Mouse (Mus musculus): Measurements from ENCODE around the gene Mrps24. TPM values are rescaled to one million over a fixed set of nuclear protein-coding genes. Genes with fewer than 3 reads are reported as not detected.

Mrps24 gene
- polyA plus RNA-seq, 1 experiment from 2014 or later, result 173 TPM

DNA sequence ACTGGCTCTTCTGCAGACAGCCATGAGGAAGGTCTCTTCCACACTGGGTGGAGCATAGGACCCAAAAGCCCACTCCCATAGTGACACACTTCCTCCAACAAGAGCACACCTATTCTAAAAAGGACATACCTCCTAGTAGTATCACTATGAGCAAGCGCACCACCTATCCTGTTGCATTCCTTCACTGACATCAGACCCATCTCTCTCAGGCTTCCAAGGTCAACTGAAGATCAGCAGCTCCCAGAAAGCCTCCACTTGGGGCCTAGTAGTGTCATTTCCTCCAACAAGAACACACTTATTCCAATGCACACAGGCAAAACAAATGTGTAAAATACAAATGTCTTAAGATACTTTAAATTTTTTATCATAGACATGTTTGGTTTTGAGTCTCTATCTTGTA lies 13.7 kb downstream of the Mrps24 start:
- no peaks in the 10 kb centered on the region for H3K27me3 ChIP-seq (replicated peaks; ENCODE audit: control insufficient read depth, insufficient read depth, low read length)
- no peak for TF ChIP-seq CTCF (IDR thresholded peaks at IDR 0.05; ENCODE audit: low read depth)
- no peak overlapping the region for H3K4me3 ChIP-seq (ENCODE audit: low read depth, low read length)
- no peak overlapping the region for H3K9ac ChIP-seq (ENCODE audit: low read depth, low read length)
- ATAC-seq, result no peak
- no peaks in the 10 kb centered on the region for H3K4me1 ChIP-seq (replicated peaks; ENCODE audit: control insufficient read depth, insufficient read depth, low read length)
- H3K9me3 ChIP-seq (ENCODE audit: control insufficient read depth), result no peaks in the 10 kb centered on the region
- H3K27ac ChIP-seq (ENCODE audit: low read depth, low read length), result no peak overlapping the region
- H3K4me2 ChIP-seq (replicated peaks; ENCODE audit: low read depth), result no peak overlapping the region
- WGBS, result 96% methylated on average over 1 of the region's 1 CpGs
- H3K36me3 ChIP-seq (ENCODE audit: control insufficient read depth, insufficient read depth), result no peaks in the 10 kb centered on the region; the same call in 1 of the 2 replicates

- no peaks in the 10 kb centered on the region for H3K9me3 ChIP-seq (ENCODE audit: control insufficient read depth)
- H3K36me3 ChIP-seq (ENCODE audit: control insufficient read depth, insufficient read depth), result no peaks in the 10 kb centered on the region; the same call in 1 of the 2 replicates
- H3K27me3 ChIP-seq (replicated peaks; ENCODE audit: control insufficient read depth, insufficient read depth, low read length), result no peaks in the 10 kb centered on the region
- H3K4me3 ChIP-seq (ENCODE audit: low read depth, low read length), result no peak overlapping the region
- no peak for TF ChIP-seq CTCF (IDR thresholded peaks at IDR 0.05; ENCODE audit: low read depth)
- no peak overlapping the region for H3K4me2 ChIP-seq (replicated peaks; ENCODE audit: low read depth)
- H3K9ac ChIP-seq (ENCODE audit: low read depth, low read length), result no peak overlapping the region
- no peaks in the 10 kb centered on the region for H3K4me1 ChIP-seq (replicated peaks; ENCODE audit: control insufficient read depth, insufficient read depth, low read length)
- whole genome bisulfite sequencing, result 76% methylated on average over 2 of the region's 2 CpGs
- no peak overlapping the region for H3K27ac ChIP-seq (ENCODE audit: low read depth, low read length)
- no peak for ATAC-seq
Measured at GRCm38 (mm10) chr11:5701300-5701699, 14.2 kb downstream of the Mrps24 start.

- Histone ChIP-seq H3K36me3 (ENCODE audit: control insufficient read depth, insufficient read depth) (no peaks in the 10 kb centered on the region; the same call in 1 of the 2 replicates), H3K4me3 (ENCODE audit: low read depth, low read length) (no peak overlapping the region), H3K9me3 (ENCODE audit: control insufficient read depth) (no peaks in the 10 kb centered on the region), H3K27me3 (replicated peaks; ENCODE audit: control insufficient read depth, insufficient read depth, low read length) (no peaks in the 10 kb centered on the region), H3K27ac (ENCODE audit: low read depth, low read length) (no peak overlapping the region), H3K4me1 (replicated peaks; ENCODE audit: control insufficient read depth, insufficient read depth, low read length) (no peaks in the 10 kb centered on the region), H3K4me2 (replicated peaks; ENCODE audit: low read depth) (no peak overlapping the region), H3K9ac (ENCODE audit: low read depth, low read length) (no peak overlapping the region)
- WGBS, result 92% methylated on average over 7 of the region's 7 CpGs
- TF ChIP-seq CTCF (IDR thresholded peaks at IDR 0.05; ENCODE audit: low read depth), result no peak
- ATAC-seq, result no peak
Measured at GRCm38 (mm10) chr11:5700808-5701207, 14.7 kb downstream of the Mrps24 start.

DNA sequence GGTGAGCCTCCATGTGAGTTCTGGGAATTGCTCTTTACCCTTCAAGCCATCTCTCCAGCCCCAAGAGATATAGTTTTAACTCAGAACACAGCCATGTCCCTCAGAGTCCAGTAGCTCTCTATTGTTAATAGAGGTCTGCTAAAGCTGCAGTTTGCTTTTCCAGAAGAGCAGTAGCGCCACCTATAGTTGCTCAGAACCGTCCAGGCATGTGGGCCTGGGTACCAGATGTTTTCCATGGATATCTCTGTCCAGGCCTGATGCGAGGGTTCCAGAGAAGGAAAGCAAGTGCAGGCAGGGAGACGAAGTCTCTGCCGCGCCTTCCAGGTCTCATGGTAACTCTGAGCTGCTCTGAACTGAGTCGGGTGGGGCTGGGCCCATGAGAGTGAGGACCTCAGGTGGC lies 23.7 kb downstream of the Mrps24 start:
- no peaks in the 10 kb centered on the region for H3K9me3 ChIP-seq (ENCODE audit: control insufficient read depth)
- no peaks in the 10 kb centered on the region for H3K27me3 ChIP-seq (replicated peaks; ENCODE audit: control insufficient read depth, insufficient read depth, low read length)
- H3K4me2 ChIP-seq (replicated peaks; ENCODE audit: low read depth), result no peak overlapping the region
- TF ChIP-seq CTCF (IDR thresholded peaks at IDR 0.05; ENCODE audit: low read depth), result peak; percentile 77
- no peaks in the 10 kb centered on the region for H3K36me3 ChIP-seq (ENCODE audit: control insufficient read depth, insufficient read depth)
- H3K9ac ChIP-seq (ENCODE audit: low read depth, low read length), result no peak overlapping the region
- no peak overlapping the region for H3K4me3 ChIP-seq (ENCODE audit: low read depth, low read length)
- ATAC-seq, result no peak
- 23% methylated on average over 7 of the region's 7 CpGs for WGBS
- no peaks in the 10 kb centered on the region for H3K4me1 ChIP-seq (replicated peaks; ENCODE audit: control insufficient read depth, insufficient read depth, low read length)
- H3K27ac ChIP-seq (ENCODE audit: low read depth, low read length), result no peak overlapping the region

- Histone ChIP-seq H3K36me3 (ENCODE audit: control insufficient read depth, insufficient read depth) (no peaks in the 10 kb centered on the region), H3K4me2 (replicated peaks; ENCODE audit: low read depth) (no peak overlapping the region)
Measured at GRCm38 (mm10) chr11:5684283-5684682, 31.2 kb downstream of the Mrps24 start.

GRCm38 (mm10) chr11:5682541-5682940 lies 32.9 kb downstream of the Mrps24 start:
- no peaks in the 10 kb centered on the region for H3K27me3 ChIP-seq (replicated peaks; ENCODE audit: control insufficient read depth, insufficient read depth, low read length)
- ATAC-seq, result no peak
- H3K9me3 ChIP-seq (ENCODE audit: control insufficient read depth), result no peaks in the 10 kb centered on the region
- no peak overlapping the region for H3K4me2 ChIP-seq (replicated peaks; ENCODE audit: low read depth)
- H3K27ac ChIP-seq (ENCODE audit: low read depth, low read length), result no peak overlapping the region
- no peak overlapping the region for H3K9ac ChIP-seq (ENCODE audit: low read depth, low read length)
- H3K4me3 ChIP-seq (ENCODE audit: low read depth, low read length), result no peak overlapping the region
- no peaks in the 10 kb centered on the region for H3K36me3 ChIP-seq (ENCODE audit: control insufficient read depth, insufficient read depth)
- WGBS, result 58% methylated on average over 6 of the region's 6 CpGs
- TF ChIP-seq CTCF (IDR thresholded peaks at IDR 0.05; ENCODE audit: low read depth), result no peak
- H3K4me1 ChIP-seq (replicated peaks; ENCODE audit: control insufficient read depth, insufficient read depth, low read length), result no peaks in the 10 kb centered on the region

More at GRCm38 (mm10) chr11:5684283-5684682, 31.2 kb downstream of the Mrps24 start:
- ATAC-seq, result no peak
- Histone ChIP-seq H3K27ac (ENCODE audit: low read depth, low read length) (no peak overlapping the region), H3K9ac (ENCODE audit: low read depth, low read length) (no peak overlapping the region), H3K9me3 (ENCODE audit: control insufficient read depth) (no peaks in the 10 kb centered on the region), H3K27me3 (replicated peaks; ENCODE audit: control insufficient read depth, insufficient read depth, low read length) (no peaks in the 10 kb centered on the region), H3K4me3 (ENCODE audit: low read depth, low read length) (no peak overlapping the region), H3K4me1 (replicated peaks; ENCODE audit: control insufficient read depth, insufficient read depth, low read length) (no peaks in the 10 kb centered on the region)
- 38% methylated on average over 7 of the region's 7 CpGs for WGBS
- no peak for TF ChIP-seq CTCF (IDR thresholded peaks at IDR 0.05; ENCODE audit: low read depth)

Other genes starting within 250 kb of the Mrps24 start
- gene Xbp1, start 195.0 kb downstream of the Mrps24 start, polyA plus RNA-seq (2015; fragmentation: Nextera tagmentation; extraction: Ambion mirVana), result 141 and 150 TPM in 2 replicates
- gene Ccdc117, start 173.5 kb downstream of the Mrps24 start, polyA plus RNA-seq (2015; fragmentation: Nextera tagmentation; extraction: Ambion mirVana), result 4.7 and 6.3 TPM in 2 replicates
- not detected in 2 replicates for gene Ankrd36, start 146.0 kb downstream of the Mrps24 start, polyA plus RNA-seq (2015; fragmentation: Nextera tagmentation; extraction: Ambion mirVana)
- gene Urgcp, start 46.7 kb upstream of the Mrps24 start, polyA plus RNA-seq (2015; fragmentation: Nextera tagmentation; extraction: Ambion mirVana), result 15.4 and 19.0 TPM in 2 replicates
- gene Dbnl, start 72.8 kb upstream of the Mrps24 start, polyA plus RNA-seq (2015; fragmentation: Nextera tagmentation; extraction: Ambion mirVana), result 93.0 and 99.7 TPM in 2 replicates
- gene Pgam2, start 88.1 kb upstream of the Mrps24 start, polyA plus RNA-seq (2015; fragmentation: Nextera tagmentation; extraction: Ambion mirVana), result 9.9 and 10.1 TPM in 2 replicates
- 9.0 and 9.2 TPM in 2 replicates for gene Polm, start 122.3 kb upstream of the Mrps24 start, polyA plus RNA-seq (2015; fragmentation: Nextera tagmentation; extraction: Ambion mirVana)
- gene Aebp1, start 146.3 kb upstream of the Mrps24 start, polyA plus RNA-seq (2015; fragmentation: Nextera tagmentation; extraction: Ambion mirVana), result 15.0 and 15.8 TPM in 2 replicates
- 32.3 and 32.7 TPM in 2 replicates for gene Pold2, start 162.6 kb upstream of the Mrps24 start, polyA plus RNA-seq (2015; fragmentation: Nextera tagmentation; extraction: Ambion mirVana)
- gene Myl7, start 183.1 kb upstream of the Mrps24 start, polyA plus RNA-seq (2015; fragmentation: Nextera tagmentation; extraction: Ambion mirVana), result 20.9 and 22.7 TPM in 2 replicates
- gene Gck, start 234.4 kb upstream of the Mrps24 start, polyA plus RNA-seq (2015; fragmentation: Nextera tagmentation; extraction: Ambion mirVana), result 0.44 TPM in 2 replicates
- 50.9 and 53.8 TPM in 2 replicates for gene Ykt6, start 240.0 kb upstream of the Mrps24 start, polyA plus RNA-seq (2015; fragmentation: Nextera tagmentation; extraction: Ambion mirVana)